Mouse (Mus musculus) kidney, embryonic 14.5 days (tissue): ENCODE measurements around the gene Taar7d. TPM values are rescaled to one million over a fixed set of nuclear protein-coding genes. Genes with fewer than 3 reads are reported as not detected.

Experiments used
- polyA plus RNA-seq: library from polyadenylated mRNA; unstranded; fragments of >200 nt; fragmentation: Nextera tagmentation; extraction: Ambion mirVana; gene quantifications from 2 replicates; pipeline ENCODE4 v1.2.1, GENCODE M21; 2014

The Taar7d gene
- polyA plus RNA-seq, 1 experiment from 2014 or later, result not detected

Other genes starting within 250 kb of the Taar7d start
- gene Rps12, start 239.9 kb upstream of the Taar7d start, polyA plus RNA-seq, result 203 and 268 TPM in 2 replicates
- gene Slc18b1, start 230.2 kb upstream of the Taar7d start, polyA plus RNA-seq, result 13.4 and 20.0 TPM in 2 replicates
- not detected in 2 replicates for gene Vnn3, start 175.8 kb upstream of the Taar7d start, polyA plus RNA-seq
- 0.74 and 0.79 TPM in 2 replicates for gene Vnn1, start 132.5 kb upstream of the Taar7d start, polyA plus RNA-seq
- gene Taar1, start 106.9 kb upstream of the Taar7d start, polyA plus RNA-seq, result not detected in 2 replicates
- not detected in 2 replicates for gene Taar2, start 88.7 kb upstream of the Taar7d start, polyA plus RNA-seq
- gene Taar3, start 77.7 kb upstream of the Taar7d start, polyA plus RNA-seq, result not detected in 2 replicates
- gene Taar4, start 66.7 kb upstream of the Taar7d start, polyA plus RNA-seq, result not detected in 2 replicates
- not detected in 2 replicates for gene Taar5, start 56.5 kb upstream of the Taar7d start, polyA plus RNA-seq
- gene Taar6, start 41.6 kb upstream of the Taar7d start, polyA plus RNA-seq, result not detected in 2 replicates
- gene Taar7a, start 33.7 kb upstream of the Taar7d start, polyA plus RNA-seq, result not detected in 2 replicates
- not detected in 2 replicates for gene Taar7b, start 27.3 kb upstream of the Taar7d start, polyA plus RNA-seq
- gene Taar7e, start 10.4 kb downstream of the Taar7d start, polyA plus RNA-seq, result not detected in 2 replicates
- gene Taar7f, start 22.3 kb downstream of the Taar7d start, polyA plus RNA-seq, result not detected in 2 replicates
- gene Taar8a, start 49.3 kb downstream of the Taar7d start, polyA plus RNA-seq, result not detected in 2 replicates
- not detected in 2 replicates for gene Taar8b, start 65.1 kb downstream of the Taar7d start, polyA plus RNA-seq
- gene Taar8c, start 74.7 kb downstream of the Taar7d start, polyA plus RNA-seq, result not detected in 2 replicates
- gene Taar9, start 82.3 kb downstream of the Taar7d start, polyA plus RNA-seq, result not detected in 2 replicates
- gene Stx7, start 122.1 kb downstream of the Taar7d start, polyA plus RNA-seq, result 67.8 and 95.5 TPM in 2 replicates
- gene Moxd1, start 196.3 kb downstream of the Taar7d start, polyA plus RNA-seq, result 18.1 and 29.7 TPM in 2 replicates